Mouse (Mus musculus): Measurements from ENCODE around the gene Malrd1.

GRCm38 (mm10) chr2:15931479-15931878 lies 405.2 kb downstream of the Malrd1 start:
- TF ChIP-seq POLR2A (IDR thresholded peaks at IDR 0.05; ENCODE audit: low read depth, low read length) (no peak), CTCF (IDR thresholded peaks at IDR 0.05; ENCODE audit: borderline replicate concordance, insufficient read depth, low read length) (no peak)
